Mouse (Mus musculus) frontal cortex, adult 2 months (tissue): ENCODE results near the gene Cdk14. TPM values are rescaled to one million over a fixed set of nuclear protein-coding genes. Genes with fewer than 3 reads are reported as not detected.
A peak's percentile ranks its signal among the peaks of the same experiment; 100 is the strongest.
"Not testable (repeated sequence)": the region's sequence is repeated elsewhere in the genome, so short reads cannot be mapped to it uniquely, and the experiment has no call there.

ENCODE experiments used
- DNase-seq, 2 experiments: peaks; one replicate each; pipeline ENCODE4 v3.0.0; 2022; ENCODE audit warnings: low spot score in 1 of 2; ENCODE audit errors: extremely low spot score in 1 of 2
- polyA plus RNA-seq: library from polyadenylated mRNA; depleted of rRNA; stranded (reverse); fragments of >200 nt; gene quantifications from 2 replicates; pipeline ENCODE4 v1.2.3, GENCODE M21; 2012

Cdk14 gene
- polyA plus RNA-seq, 1 experiment = 113 TPM

- DNase-seq = no peak
These were observed 485.6 kb downstream of the Cdk14 start for GRCm38 (mm10) chr5:4934491-4934890.

- no peak for DNase-seq
These were observed 488.5 kb downstream of the Cdk14 start for GRCm38 (mm10) chr5:4931539-4932143.

GRCm38 (mm10) chr5:4929628-4930027, 490.5 kb downstream of the Cdk14 start:
- DNase-seq = no peak

GRCm38 (mm10) chr5:4924866-4925265, 495.2 kb downstream of the Cdk14 start:
- no peak for DNase-seq

- peak in 1 of 2 experiments; percentile 77 for DNase-seq
These were observed 501.7 kb downstream of the Cdk14 start for GRCm38 (mm10) chr5:4918376-4918775.

- peak in 1 of 2 experiments; percentile 42 for DNase-seq
These were observed 502.4 kb downstream of the Cdk14 start for GRCm38 (mm10) chr5:4917743-4918142.

GRCm38 (mm10) chr5:4917274-4917673, 502.8 kb downstream of the Cdk14 start:
- peak in 1 of 2 experiments; percentile 47 for DNase-seq

GRCm38 (mm10) chr5:4916390-4917273, 503.5 kb downstream of the Cdk14 start:
- DNase-seq = peak in 1 of 2 experiments; percentile 45

GRCm38 (mm10) chr5:4904911-4905310, 515.2 kb downstream of the Cdk14 start:
- DNase-seq = not testable (repeated sequence)

GRCm38 (mm10) chr5:4898241-4898640, 521.9 kb downstream of the Cdk14 start:
- DNase-seq = no peak

GRCm38 (mm10) chr5:4894988-4895387, 525.1 kb downstream of the Cdk14 start:
- no peak for DNase-seq

GRCm38 (mm10) chr5:4893852-4894207, 526.3 kb downstream of the Cdk14 start:
- no peak for DNase-seq

- no peak for DNase-seq
These were observed 526.8 kb downstream of the Cdk14 start for GRCm38 (mm10) chr5:4893206-4893851.

GRCm38 (mm10) chr5:4892734-4893133, 527.4 kb downstream of the Cdk14 start:
- no peak for DNase-seq

- DNase-seq = no peak
These were observed 528.0 kb downstream of the Cdk14 start for GRCm38 (mm10) chr5:4891862-4892704.

- DNase-seq = no peak
These were observed 533.0 kb downstream of the Cdk14 start for GRCm38 (mm10) chr5:4887069-4887468.

- no peak for DNase-seq
These were observed 537.3 kb downstream of the Cdk14 start for GRCm38 (mm10) chr5:4882841-4883240.

GRCm38 (mm10) chr5:4880331-4880730, 539.8 kb downstream of the Cdk14 start:
- DNase-seq = no peak

GRCm38 (mm10) chr5:4878934-4879333, 541.2 kb downstream of the Cdk14 start:
- DNase-seq = no peak

GRCm38 (mm10) chr5:4877638-4878037, 542.5 kb downstream of the Cdk14 start:
- no peak for DNase-seq
